Mouse (Mus musculus) B cell, adult (primary cell): Measurements from ENCODE around the gene Arhgap30. TPM values are rescaled to one million over a fixed set of nuclear protein-coding genes. Genes with fewer than 3 reads are reported as not detected.

Experiments
- total RNA-seq: library from RNA; stranded (reverse); gene quantifications from 4 replicates; pipeline ENCODE4 v1.2.4, GENCODE M21; 2023; ENCODE audit not compliant: inconsistent age

Gene Arhgap30
- total RNA-seq = 295 to 311 TPM (median 296 TPM) in 4 replicates

GRCm38 (mm10) chr1:171388376-171389102 lies at the start of gene Arhgap30:
Arhgap30 (plus strand) TSS chr1:171388954.

GRCm38 (mm10) chr1:171345225-171346094 lies 43.3 kb upstream of the Arhgap30 start, which contains the start of the genes Nit1 and Pfdn2:
Nit1 (minus strand) TSS chr1:171345646.
Pfdn2 (plus strand) TSS chr1:171345670.

GRCm38 (mm10) chr1:171360656-171361055 lies 28.1 kb upstream of the Arhgap30 start, which contains the start of gene Klhdc9:
Klhdc9 (minus strand) TSS chr1:171360798.

GRCm38 (mm10) chr1:171369845-171370556 lies 18.8 kb upstream of the Arhgap30 start, which contains the start of gene Nectin4:
Nectin4 (plus strand) TSS chr1:171370099.

GRCm38 (mm10) chr1:171410947-171411484 lies 22.3 kb downstream of the Arhgap30 start, which contains the start of gene Usf1:
Usf1 (plus strand) TSS chr1:171411313.

GRCm38 (mm10) chr1:171418660-171419059 lies 29.9 kb downstream of the Arhgap30 start, which contains the start of gene Tstd1:
Tstd1 (plus strand) TSS chr1:171418872.

GRCm38 (mm10) chr1:171437264-171438013 lies 48.7 kb downstream of the Arhgap30 start, which contains the start of gene F11r:
F11r (plus strand) TSS chr1:171437535.

Other genes with a start within 250 kb of the Arhgap30 start
- gene Sdhc, start 238.4 kb upstream of the Arhgap30 start, total RNA-seq = 89.4 to 111 TPM (median 94.1 TPM) in 4 replicates
- not detected in 4 replicates for gene Mpz, start 238.2 kb upstream of the Arhgap30 start, total RNA-seq
- not detected in 4 replicates for gene Pcp4l1, start 192.7 kb upstream of the Arhgap30 start, total RNA-seq
- gene Nr1i3, start 175.0 kb upstream of the Arhgap30 start, total RNA-seq = not detected in 4 replicates
- 21.8 to 26.5 TPM (median 24.2 TPM) in 4 replicates for gene Tomm40l, start 166.4 kb upstream of the Arhgap30 start, total RNA-seq
- not detected in 4 replicates for gene Apoa2, start 163.9 kb upstream of the Arhgap30 start, total RNA-seq
- gene Fcer1g, start 154.6 kb upstream of the Arhgap30 start, total RNA-seq = 4.7 to 12.2 TPM (median 7.7 TPM) in 4 replicates
- not detected in 4 replicates for gene Adamts4, start 138.5 kb upstream of the Arhgap30 start, total RNA-seq
- gene Ndufs2, start 137.6 kb upstream of the Arhgap30 start, total RNA-seq = 120 to 147 TPM (median 125 TPM) in 4 replicates
- 79.8 to 117 TPM (median 101 TPM) in 4 replicates for gene B4galt3, start 118.6 kb upstream of the Arhgap30 start, total RNA-seq
- 60.4 to 71.5 TPM (median 66.1 TPM) in 4 replicates for gene Ppox, start 107.8 kb upstream of the Arhgap30 start, total RNA-seq
- 48.5 to 60.7 TPM (median 55.3 TPM) in 4 replicates for gene Usp21, start 101.0 kb upstream of the Arhgap30 start, total RNA-seq
- gene Ufc1, start 93.9 kb upstream of the Arhgap30 start, total RNA-seq = 44.8 to 53.1 TPM (median 48.1 TPM) in 4 replicates
- gene Dedd, start 59.8 kb upstream of the Arhgap30 start, total RNA-seq = 31.3 to 39.4 TPM (median 34.5 TPM) in 4 replicates
- 26.8 to 31.8 TPM (median 28.6 TPM) in 4 replicates for gene Nit1, start 43.3 kb upstream of the Arhgap30 start, total RNA-seq
- 67.5 to 78.8 TPM (median 74.9 TPM) in 4 replicates for gene Pfdn2, start 43.3 kb upstream of the Arhgap30 start, total RNA-seq
- gene Klhdc9, start 28.2 kb upstream of the Arhgap30 start, total RNA-seq = 0.32 to 0.58 TPM (median 0.45 TPM) in 4 replicates
- gene Nectin4, start 18.9 kb upstream of the Arhgap30 start, total RNA-seq = 0.21 to 0.58 TPM (median 0.45 TPM) in 4 replicates
- gene Usf1, start 22.4 kb downstream of the Arhgap30 start, total RNA-seq = 168 to 206 TPM (median 179 TPM) in 4 replicates
- 6.4 to 19.0 TPM (median 10.9 TPM) in 4 replicates for gene Tstd1, start 29.9 kb downstream of the Arhgap30 start, total RNA-seq
- 0.27 to 1.3 TPM (median 0.89 TPM) in 4 replicates for gene F11r, start 48.6 kb downstream of the Arhgap30 start, total RNA-seq
- gene Alyref2, start 114.5 kb downstream of the Arhgap30 start, total RNA-seq = 8.7 to 11.8 TPM (median 9.2 TPM) in 4 replicates
- not detected in 4 replicates for gene Itln1, start 146.3 kb downstream of the Arhgap30 start, total RNA-seq
- 10.1 to 11.8 TPM (median 11.3 TPM) in 4 replicates for gene Cd244a, start 170.2 kb downstream of the Arhgap30 start, total RNA-seq
- 116 to 137 TPM (median 130 TPM) in 4 replicates for gene Ly9, start 218.5 kb downstream of the Arhgap30 start, total RNA-seq